Mouse (Mus musculus) mouse embryonic stem cell (cell line): Measurements from ENCODE around the gene A730015C16Rik.

Experiments used
- in situ Hi-C, 2 experiments: fragments of 300-500 bp; cut with MboI; formaldehyde crosslinking; loops; 1 replicate in 1 of 2; 3 replicates in 1 of 2; pipeline ENCODE4 v1.14.3; 2019 to 2020; ENCODE audit warnings: low sequenced_read_pairs in 2 of 2, low pct_unique_long_range_greater_than_20kb in 1 of 2, mixed read lengths in 1 of 2; ENCODE audit not compliant: unreplicated experiment in 1 of 2

The A730015C16Rik gene

DNA sequence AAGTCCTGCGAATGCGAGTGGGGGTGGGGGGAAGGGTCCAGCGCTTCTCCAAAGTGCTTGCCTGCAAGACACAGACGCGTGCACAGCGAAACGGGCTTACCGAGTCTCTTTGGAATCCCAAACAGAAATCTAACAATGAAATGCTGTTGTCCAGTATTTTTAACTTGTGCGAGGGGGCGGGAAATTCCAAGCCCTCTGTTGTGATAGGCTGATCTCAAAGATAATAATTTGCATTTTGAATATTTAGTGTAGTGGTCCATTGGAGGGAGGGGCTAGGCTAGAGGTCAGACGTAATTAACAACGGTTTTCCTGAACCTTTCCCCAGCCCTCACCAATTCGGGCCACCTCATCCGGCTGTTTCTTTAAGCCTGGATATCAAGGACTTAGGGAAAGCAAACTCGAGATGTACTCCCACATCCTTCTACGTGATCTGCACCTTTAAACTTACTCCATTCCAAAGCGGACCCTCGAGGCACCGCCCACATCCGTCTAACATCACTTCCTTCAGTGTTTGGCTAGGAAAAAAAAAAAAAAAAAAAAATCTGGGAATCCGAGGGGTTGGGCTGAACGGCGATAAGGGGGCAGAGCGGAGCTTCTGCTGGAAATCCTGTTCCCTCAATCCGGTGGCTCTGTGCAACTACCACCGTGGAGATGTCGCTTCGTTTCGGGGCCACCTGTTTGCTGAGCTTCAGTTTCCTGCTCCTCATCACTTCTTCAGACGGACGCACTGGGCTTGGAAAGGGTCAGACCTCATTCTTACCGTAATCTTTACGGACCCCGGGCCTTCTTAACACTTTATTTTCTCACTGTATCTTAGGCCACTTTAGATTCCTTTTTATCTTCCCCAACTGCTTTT is 14.1 kb downstream of the A730015C16Rik start, which contains the start of gene Txndc12:
Gene Txndc12 (plus strand): TSS at position 487 of the 856 bp plus-strand sequence.
- in situ Hi-C loops: no loop called here

DNA sequence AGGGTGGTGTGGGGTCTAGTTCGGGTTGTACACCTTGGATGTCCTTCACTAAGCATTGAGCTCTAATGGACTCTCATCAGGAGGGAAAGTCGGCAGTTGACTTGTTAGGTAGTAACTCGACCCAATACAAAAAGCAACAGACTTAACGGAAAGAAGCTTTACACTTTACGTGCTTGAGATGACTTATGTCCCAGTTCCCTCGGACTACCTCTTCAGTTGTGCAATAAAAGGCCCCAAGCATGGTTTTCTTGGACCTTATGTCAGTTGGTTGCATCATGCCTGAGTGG is 14.6 kb downstream of the A730015C16Rik start:
- in situ Hi-C loops: no loop called here

DNA sequence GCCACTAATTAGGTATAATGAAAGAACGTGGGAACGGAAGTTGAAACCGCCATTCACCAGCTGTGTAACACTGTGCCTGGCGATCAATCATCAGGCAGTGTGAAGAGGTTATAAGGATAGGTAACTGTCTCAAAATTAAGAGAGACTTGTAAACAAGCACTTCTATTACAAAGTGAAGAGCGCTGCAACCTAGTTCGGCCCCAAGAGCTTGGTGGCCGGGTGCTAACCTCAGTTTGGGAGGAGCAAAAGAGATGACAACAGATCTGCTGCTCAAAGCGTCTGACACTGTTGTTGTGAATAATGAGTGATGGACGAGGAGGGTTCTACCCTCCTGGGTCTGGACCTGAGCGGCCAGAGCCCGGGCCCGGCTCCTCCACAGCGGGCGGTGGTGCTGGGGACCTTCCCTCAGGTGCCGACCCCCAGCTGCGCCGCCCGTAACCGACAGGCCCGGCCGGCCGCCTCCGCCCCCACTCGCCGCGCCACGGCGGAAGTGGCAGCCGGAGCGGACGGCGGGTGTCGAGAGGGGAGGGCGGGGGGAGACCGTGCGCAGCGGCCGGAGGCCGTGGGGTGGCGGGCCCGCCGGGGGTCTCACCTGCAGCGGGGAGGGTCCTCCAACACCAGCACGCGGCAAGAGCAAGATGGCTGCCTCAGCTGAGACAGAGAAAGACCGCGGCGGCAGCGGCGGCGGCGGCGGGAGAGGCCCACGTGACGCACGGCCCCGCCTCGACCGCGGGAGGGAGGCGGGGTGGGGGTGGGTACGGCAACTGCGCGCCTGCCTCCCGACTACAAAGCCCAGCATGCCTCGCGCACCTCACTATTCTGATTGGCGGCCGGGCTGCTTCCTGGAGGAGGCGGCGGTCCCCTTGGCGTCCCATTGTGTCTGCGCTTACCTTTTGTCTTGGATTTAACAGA is 15.2 kb downstream of the A730015C16Rik start, which contains the start of gene Btf3l4:
Gene Btf3l4 (minus strand): TSS at position 699 of the 912 bp plus-strand sequence.
- in situ Hi-C loops: no loop called here

DNA sequence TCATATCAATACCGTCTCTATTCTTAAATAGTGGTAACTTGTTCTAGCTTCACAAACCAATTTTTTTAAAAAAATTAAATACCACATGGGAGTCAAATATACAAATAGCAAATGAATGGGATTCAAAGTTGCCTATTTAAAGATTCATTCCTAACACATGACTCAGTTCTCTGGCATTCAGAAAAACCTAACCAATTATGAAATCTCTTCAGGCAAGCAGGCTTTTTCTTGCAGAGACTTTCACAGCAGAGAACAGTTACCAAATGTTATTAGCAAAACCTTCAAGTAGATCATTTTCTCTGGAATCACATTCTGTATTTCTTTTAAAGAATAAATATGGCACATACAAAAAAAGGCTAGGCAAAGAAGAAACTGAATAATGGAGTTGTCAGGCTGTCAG is 17.7 kb downstream of the A730015C16Rik start:
- in situ Hi-C loops: no loop called here

DNA sequence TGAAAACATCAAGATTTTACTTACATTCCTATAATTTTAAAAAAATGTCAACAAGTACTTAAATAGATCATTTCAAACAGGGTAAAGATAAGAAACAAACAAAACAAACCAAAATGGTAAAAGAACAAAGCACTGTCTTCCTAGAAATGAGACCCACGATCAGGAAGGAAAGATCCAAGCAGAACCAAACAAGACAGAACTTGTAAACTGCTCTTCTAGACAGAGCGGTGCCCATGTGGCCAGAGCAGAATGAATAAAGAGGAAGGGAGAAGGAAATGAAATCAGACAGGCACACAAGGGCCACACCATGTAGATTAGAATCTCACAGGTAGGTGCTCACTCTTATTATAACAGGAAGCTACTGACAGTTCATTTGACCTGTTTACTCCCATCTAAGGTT is 21.8 kb downstream of the A730015C16Rik start:
- in situ Hi-C loops: no loop called here

DNA sequence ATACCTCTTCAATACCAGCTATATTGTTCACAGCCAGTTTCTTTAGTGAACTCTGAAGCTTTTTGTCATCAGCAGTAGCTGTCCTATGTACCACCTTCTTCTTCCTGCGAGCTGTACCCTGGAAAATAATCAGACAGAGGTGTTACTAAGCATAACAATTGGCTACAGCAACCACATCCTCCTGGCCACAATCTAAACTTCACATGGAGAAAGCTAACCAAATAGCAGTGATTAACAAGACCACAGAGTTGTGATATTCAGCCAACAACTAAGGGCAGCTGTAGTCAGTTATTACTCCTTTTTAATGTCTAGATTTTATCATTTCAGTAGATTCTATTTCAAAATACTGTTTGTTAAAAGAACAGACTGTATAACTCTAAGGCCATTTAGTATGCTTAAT is 22.3 kb downstream of the A730015C16Rik start:
- in situ Hi-C loops: no loop called here

DNA sequence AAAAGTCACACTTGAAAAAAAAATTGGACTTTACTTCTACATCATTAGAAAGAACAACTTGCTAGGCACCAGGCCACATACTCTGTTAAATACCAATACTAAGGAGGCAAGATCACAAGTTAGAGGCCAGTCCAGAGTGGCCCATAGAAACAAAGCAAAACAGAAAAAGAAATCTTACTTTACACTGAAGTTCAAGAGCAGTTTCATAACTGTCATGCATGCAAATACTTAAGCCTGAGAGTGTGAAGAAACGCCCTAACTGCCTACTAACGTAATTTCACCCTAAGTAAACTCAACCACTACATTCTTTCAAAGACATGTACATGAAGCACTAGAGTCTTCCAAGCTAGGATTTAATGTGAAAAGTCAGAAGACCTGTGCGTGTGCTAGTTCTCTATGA is 22.7 kb downstream of the A730015C16Rik start:
- in situ Hi-C loops: no loop called here

DNA sequence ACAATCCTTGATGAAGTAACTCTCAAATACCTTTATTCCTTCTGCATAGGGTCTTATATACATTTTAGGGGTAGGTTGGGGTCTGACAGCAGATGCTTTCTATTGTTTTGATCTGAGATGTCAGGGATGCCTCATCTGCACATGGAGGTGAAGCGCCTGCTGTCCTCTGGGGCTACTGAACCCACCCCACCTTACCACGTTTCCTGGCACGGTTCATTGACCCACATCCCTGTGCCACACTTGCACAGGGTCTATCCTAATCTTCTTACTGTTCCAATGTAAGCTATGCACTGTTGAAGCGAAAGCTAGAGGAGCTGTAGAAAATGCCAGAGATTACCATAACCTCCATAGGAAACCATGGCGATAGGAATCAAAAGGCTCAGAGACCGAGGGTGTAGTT is 36.9 kb downstream of the A730015C16Rik start:
- in situ Hi-C loops: no loop called here

DNA sequence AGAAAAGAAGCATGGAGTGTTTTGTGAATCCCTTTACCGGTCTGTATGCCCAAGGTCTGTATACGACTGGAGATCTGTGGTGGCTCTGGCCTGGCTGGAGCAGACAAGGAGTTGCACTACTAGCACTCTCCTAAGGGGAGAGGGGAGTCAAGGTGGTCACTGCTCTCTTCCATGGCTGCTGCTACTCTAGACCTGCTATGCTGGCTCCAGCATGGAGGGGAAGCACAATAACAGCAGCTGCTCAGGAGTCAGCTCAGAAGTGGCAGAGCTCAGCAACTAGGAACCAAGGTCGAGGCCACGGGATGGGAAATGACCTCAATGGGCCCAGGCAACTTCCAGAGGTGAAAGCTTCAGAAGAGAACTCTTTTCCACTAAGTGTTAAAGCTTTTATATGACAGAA is 37.3 kb downstream of the A730015C16Rik start:
- in situ Hi-C loops: no loop called here

DNA sequence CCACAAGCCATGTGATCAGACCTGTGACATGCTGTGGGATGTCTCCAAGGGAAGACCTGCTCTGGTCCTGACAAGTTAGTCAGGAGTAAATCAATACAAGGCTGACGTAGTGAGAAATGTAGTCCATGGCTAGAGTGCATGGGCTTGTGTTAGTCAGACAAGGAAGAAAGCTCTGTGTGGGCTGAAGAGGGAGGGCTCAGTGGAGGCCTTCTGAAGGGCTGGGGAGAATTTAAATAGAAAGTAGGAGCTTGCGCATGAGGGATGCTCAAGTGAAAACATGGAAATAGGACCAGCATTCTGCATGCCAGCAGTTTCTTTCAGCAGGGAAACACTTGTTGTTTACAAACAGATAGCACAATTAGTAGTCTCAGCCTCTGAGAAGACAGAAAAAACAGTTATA is 44.9 kb downstream of the A730015C16Rik start:
- in situ Hi-C loops: no loop called here

DNA sequence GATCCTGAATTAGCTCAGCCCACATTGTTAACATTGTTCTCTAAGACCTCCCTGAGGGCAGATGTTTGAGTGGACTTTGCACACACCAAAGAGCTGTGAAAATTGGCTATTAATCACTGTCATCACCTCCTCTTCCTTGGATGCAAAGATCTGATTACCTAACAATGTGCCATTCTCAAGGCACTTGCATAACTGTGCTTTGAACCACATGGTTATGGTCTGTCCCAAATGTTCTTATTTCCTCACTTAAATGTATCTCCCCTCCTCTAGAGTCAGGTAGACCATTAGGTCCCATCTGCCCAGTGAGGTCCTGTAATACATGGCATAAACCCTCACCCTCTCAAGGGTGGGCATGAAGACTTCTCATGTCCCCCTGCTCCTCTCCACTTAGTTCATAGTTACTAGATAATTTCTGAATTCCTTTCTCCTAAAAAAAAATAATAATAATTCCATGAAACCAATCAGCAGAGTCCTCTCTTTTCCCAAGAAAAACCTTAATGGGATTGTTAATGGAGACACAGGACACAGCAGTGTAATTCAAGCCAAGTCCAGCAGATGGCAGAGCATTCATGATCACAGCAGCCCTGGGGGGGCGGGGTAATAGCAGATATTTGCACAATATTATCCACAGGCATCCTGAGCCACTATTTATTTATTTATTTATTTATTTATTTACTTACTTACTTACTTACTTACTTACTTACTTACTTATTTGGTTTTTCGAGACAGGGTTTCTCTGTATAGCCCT is 50.2 kb downstream of the A730015C16Rik start:
- in situ Hi-C loops: no loop called here
